Mouse (Mus musculus): ENCODE results near the gene B4galt3.
"Not testable (repeated sequence)": the region's sequence is repeated elsewhere in the genome, so short reads cannot be mapped to it uniquely, and the experiment has no call there.

Gene B4galt3

GRCm38 (mm10) chr1:171241952-171242351, 28.2 kb upstream of the B4galt3 start:
- DNase-seq = not testable (repeated sequence)

GRCm38 (mm10) chr1:171245353-171245752, 24.8 kb upstream of the B4galt3 start:
- DNase-seq = no peak

- peak; percentile 98 for DNase-seq
Measured at GRCm38 (mm10) chr1:171246709-171247452, 23.2 kb upstream of the B4galt3 start.

GRCm38 (mm10) chr1:171247453-171247841, 22.7 kb upstream of the B4galt3 start:
- DNase-seq = no peak

GRCm38 (mm10) chr1:171247916-171248315, 22.2 kb upstream of the B4galt3 start:
- no peak for DNase-seq

GRCm38 (mm10) chr1:171248386-171249226, 21.5 kb upstream of the B4galt3 start:
- DNase-seq = no peak

GRCm38 (mm10) chr1:171249913-171250600, 20.1 kb upstream of the B4galt3 start, which contains the start of gene Adamts4:
TSS of gene Adamts4 (plus strand) at chr1:171250421.
- no peak for DNase-seq

- no peak for DNase-seq
Measured at GRCm38 (mm10) chr1:171250680-171251593, 19.2 kb upstream of the B4galt3 start, which contains the start of gene Ndufs2. TSS of gene Ndufs2 (minus strand) at chr1:171251388.

- no peak for DNase-seq
Measured at GRCm38 (mm10) chr1:171251594-171252324, 18.4 kb upstream of the B4galt3 start.

GRCm38 (mm10) chr1:171252415-171252814, 17.7 kb upstream of the B4galt3 start:
- no peak for DNase-seq

GRCm38 (mm10) chr1:171256095-171256818, 13.9 kb upstream of the B4galt3 start:
- no peak for DNase-seq

- DNase-seq = peak; percentile 63
Measured at GRCm38 (mm10) chr1:171256937-171257548, 13.1 kb upstream of the B4galt3 start.

- no peak for DNase-seq
Measured at GRCm38 (mm10) chr1:171257781-171258180, 12.3 kb upstream of the B4galt3 start.

- no peak for DNase-seq
Measured at GRCm38 (mm10) chr1:171258921-171259320, 11.2 kb upstream of the B4galt3 start.

- no peak for DNase-seq
Measured at GRCm38 (mm10) chr1:171260316-171260715, 9.8 kb upstream of the B4galt3 start.

GRCm38 (mm10) chr1:171262594-171263130, 7.5 kb upstream of the B4galt3 start:
- no peak for DNase-seq

- no peak for DNase-seq
Measured at GRCm38 (mm10) chr1:171263185-171263611, 6.9 kb upstream of the B4galt3 start.

- no peak for DNase-seq
Measured at GRCm38 (mm10) chr1:171263666-171264461, 6.3 kb upstream of the B4galt3 start.
